Mouse (Mus musculus) lung, adult 18-20 months (tissue): Measurements from ENCODE around the gene Pabpc1l.
"Not testable (repeated sequence)": the region's sequence is repeated elsewhere in the genome, so short reads cannot be mapped to it uniquely, and the experiment has no call there.

Experiments
- DNase-seq, 2 experiments: peaks; one replicate each; pipeline ENCODE4 v3.0.0; 2022; ENCODE audit warnings: mixed read lengths in 2 of 2

Gene Pabpc1l

DNA sequence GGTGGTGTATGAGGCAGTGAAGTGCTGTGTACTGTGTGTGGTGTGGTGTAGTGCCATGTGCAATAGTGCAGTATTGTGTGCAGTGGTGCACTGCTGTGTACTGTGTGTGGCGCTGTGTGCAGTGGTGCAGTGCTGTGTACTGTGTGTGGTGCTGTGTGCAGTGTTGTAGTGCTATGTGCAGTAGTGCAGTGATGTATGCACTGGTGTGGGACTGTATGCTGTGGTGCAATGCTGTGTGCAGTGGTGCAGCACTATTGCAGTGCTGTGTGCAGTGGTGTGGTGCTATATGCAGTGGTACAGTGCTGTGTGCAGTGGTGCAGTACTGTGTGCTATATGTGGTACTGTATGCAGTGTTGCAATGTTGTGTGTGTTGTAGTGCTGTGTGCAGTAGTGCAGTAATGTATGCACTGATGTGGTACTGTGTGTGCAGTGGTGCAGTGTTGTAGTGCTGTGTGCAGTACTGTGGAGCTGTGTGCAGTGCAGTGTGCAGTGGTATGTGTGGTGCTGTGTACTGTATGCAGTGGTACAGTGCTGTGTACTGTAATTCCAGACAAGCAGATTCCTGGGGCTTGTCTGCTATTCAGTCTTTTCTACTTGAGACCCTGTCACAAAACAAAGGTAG, 13.3 kb downstream of the Pabpc1l start:
- DNase-seq, result no peak

DNA sequence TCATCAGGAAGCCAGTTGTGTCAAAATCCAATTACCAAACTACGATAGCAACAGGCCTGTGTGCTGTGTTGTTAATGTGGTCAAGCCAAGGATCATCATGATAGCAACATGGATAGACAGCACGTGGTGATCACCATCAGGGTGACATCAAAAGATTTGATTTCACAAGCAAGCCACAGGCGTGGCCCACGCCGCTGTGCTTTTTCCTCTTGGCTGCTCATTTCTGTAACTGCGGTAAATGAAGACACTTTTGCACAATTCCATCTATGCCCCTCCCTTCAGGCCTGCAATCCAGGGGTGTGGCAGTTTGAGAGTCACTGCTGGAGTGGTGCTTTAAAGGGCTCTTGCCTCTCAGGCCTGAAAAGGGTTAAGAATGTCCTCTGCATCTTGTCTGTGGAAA, 15.7 kb downstream of the Pabpc1l start:
- peak; percentile 19 to 30 for DNase-seq

DNA sequence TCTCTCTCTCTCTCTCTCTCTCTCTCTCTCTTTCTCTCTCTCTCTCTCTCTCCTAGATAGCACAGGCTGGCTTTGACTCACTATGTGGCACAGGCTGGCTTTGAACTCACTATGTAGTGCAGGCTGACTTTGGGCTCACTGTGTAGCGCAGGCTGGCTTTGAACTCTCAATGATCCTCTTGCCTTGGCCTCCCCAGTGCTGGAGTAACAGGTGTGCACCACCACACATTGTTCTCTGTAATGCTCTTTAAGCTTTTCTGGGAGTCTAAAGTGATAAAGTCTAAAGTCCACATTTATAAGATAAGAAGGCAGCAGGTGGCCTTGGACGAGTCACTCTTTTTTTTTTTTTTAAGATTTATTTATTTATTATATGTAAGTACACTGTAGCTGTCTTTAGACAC, 16.3 kb downstream of the Pabpc1l start:
- no peak for DNase-seq

DNA sequence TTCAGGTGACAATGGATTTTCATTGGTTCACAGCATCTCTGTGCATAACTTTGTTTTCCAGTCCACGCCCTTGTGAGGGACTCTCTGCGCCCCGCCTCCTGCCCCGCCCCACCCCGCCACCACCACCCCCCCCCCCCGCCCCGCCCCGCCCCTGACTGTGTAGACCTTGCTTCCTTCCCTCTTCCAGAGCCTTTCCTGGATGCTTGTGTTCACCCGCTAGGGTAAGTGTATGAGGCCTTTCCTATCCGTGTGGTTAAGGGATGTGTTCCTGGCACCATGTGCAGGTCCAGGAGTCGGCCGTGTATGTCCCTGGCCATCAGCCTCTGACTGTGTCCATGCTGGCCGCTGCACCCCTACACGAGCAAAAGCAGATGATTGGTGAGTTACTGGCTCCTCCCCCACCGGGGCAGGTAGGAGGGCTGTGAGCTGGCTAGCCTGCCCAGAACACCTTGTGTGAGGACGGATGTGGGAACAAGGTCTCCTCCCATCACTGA, 22.0 kb downstream of the Pabpc1l start:
- peak; percentile 66 to 72 for DNase-seq

DNA sequence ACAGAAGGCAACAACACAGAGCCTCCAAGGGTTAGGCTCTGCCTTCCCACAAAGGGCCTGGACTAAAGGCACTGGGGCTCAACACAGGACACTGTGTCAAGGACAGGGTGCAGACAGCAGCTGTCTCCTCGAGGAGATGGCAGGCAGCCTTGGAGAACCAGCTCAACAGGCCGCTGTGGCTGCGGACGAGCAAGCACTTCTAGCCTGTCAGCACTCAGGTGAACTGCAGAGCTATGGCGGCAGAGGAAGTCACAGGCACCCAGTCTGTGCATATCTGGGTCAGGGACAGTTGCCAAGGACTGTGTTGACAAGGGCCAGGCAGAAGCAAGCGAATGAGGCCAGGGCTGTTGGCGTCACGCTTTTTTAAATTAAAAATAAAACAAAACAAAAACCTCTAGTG, 28.5 kb downstream of the Pabpc1l start:
- no peak for DNase-seq

DNA sequence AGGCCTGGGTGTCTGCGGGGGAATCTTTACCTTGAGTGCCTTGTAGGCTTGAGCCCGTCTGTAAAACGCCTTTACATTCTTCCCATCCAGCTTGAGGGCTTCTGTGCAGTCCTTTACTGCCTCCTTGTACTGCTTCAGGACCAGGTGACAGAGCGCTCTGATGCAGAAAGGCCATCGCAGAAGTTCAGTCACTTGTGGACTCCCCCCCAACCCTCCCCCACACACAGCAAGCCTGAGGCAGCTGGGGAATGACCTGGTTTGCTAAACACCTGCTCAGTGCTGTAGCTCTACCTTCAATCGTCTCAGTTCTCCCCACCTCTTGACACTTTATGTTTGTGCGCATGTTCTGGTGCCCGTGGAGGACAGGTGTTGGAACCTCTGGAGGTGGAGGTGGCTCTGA, 29.4 kb downstream of the Pabpc1l start:
- no peak for DNase-seq

DNA sequence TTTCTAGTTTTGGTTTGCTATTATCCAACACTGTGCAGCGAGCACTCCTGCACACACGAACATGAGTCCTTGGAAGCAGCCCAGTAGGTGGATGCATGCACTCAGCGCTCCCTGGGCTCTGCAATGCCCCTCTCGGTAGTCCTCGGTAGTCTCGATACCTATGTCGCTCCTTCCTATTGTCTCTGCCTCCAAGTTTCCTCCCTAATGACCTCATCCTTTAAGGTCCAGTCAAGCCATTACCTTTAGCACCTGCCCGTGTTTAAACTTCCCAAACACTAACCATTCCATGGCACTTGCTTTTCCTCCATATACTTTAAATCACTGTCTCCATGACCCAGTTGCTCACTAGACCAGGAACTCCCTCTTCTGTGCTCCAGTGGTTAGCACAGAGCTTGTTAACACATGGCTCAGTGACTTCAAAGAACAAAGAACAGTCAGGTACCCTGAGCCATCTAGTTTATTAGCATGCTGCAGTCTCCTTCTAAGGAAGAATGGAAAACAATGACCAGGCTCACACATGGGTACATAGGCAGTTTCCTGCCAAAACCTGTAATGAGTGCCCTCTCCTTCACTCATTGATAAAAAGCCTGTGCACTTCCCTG, 34.5 kb downstream of the Pabpc1l start:
- DNase-seq, result no peak

DNA sequence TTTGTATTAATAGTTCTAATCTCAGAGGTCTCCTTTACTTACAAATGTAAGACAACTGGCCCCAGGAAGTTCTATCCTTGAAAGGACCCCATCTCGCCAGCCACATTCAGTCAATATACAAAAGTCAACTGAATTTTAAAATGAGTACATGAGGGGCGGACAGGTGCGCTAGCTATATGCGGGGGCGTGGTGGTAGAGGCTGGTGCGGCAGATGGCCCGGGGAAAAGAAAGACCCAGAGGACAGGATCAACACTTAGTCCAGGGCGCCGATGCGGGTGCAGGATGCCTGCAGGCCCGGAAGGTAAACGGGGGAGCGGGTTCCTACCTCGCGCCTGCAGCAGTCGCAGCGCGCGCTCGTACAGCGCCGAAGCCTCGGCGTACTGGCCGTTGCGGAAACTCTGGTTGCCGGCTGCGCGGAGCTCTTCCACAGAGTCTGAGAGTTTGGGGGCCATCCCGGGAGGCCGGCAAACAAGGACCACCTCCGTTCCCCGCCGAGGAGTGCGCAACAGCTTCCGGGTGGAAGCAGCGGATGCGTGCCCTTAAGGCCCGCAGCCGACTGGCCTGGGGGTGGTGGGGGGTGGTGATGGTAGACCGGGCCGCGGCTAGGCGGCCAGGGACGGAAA, 45.0 kb downstream of the Pabpc1l start, which contains the start of gene Stk4:
TSS of gene Stk4 (plus strand) at position 181 of the 623 bp plus-strand sequence.
- DNase-seq, result peak in 1 of 2 experiments; percentile 39

DNA sequence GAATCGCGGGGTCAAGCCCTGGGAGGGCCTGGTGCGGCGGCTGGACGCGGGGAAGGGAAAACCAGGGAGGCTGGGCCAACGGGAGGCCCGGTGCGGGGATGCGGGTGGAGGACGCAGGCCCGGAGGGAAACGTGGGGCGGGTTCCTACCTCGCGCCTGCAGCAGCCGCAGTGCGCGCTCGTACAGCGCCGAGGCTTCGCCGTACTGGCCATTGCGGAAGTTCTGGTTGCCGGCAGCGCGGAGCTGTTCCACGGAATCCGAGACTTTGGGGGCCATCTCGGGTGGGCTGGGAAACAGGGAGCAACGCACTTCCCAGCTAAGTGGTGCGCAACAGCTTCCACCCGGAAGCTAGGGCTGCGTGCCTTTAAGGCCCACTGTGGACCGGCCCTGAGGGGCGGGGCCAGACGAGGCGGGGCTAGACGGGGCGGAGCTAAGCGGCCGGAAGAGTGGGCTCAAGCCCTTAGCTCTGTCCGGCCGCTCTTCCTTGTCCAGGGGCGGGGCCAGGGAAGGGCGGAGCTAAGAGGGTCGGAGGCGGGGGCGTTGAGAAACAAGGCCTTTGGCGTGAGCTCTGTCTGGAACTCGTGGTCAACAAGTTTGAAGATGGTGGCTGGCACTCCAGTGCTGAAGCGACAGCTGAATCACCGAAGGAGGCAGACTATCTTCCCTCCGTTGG, 45.7 kb downstream of the Pabpc1l start, which contains the start of gene Tomm34:
TSS of gene Tomm34 (minus strand) at position 405 of the 672 bp plus-strand sequence.
- peak; percentile 97 to 98 for DNase-seq

DNA sequence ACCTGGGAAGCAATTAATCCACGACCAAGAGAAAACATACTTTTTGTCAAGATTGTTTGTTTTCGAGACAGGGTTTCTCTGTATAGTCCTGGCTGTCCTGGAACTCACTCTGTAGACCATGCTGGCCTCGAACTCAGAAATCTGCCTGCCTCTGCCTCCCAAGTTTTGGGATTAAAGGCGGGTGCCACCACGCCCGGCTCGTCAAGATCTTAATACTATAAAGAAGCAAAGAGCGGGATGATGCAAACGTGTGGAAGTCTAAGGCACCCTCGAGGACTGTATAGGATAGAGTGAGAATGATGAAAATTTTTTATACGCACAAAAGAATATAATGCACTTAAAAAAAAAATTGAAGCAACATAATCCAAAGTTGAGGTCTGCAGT, 46.2 kb downstream of the Pabpc1l start:
- not testable (repeated sequence) for DNase-seq

DNA sequence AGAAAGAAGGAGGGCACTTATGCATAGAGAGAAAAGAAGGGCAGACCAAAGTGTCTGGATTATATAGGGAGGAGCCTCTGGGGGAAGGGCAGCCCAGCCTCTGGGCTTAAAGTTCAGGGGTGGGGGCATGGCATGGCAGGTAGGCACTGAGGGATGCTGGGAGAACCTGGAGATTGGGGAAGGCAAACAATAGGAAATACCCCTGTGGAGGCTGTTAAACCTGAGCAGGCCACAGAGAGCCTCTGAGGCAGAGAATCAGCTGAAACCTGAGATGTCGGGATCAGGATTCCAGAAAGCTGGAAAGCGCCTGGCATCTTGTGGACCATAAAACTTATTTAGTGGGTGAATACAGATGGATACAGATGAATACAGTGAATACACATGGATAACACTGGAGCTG, 46.9 kb downstream of the Pabpc1l start:
- DNase-seq, result no peak

DNA sequence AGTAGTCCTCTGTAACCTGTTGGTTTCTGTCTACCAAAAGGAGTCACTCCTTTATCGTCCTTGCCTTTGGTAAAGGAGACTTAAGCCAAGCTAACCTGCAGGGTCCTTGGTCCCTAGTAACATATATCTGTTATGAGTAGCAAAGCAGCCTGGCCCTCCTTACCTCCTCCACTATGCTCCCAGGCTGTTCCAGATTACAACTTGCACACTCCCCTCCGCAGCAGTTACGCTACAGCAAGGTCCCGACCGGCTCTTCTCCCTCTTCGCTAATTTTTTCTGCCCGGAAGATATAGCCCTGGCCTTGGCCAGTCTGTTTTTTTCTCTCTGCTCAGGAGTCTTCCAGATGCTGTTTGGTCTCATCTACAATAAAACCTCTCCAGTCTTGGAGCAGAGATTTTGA, 47.9 kb downstream of the Pabpc1l start:
- no peak for DNase-seq

DNA sequence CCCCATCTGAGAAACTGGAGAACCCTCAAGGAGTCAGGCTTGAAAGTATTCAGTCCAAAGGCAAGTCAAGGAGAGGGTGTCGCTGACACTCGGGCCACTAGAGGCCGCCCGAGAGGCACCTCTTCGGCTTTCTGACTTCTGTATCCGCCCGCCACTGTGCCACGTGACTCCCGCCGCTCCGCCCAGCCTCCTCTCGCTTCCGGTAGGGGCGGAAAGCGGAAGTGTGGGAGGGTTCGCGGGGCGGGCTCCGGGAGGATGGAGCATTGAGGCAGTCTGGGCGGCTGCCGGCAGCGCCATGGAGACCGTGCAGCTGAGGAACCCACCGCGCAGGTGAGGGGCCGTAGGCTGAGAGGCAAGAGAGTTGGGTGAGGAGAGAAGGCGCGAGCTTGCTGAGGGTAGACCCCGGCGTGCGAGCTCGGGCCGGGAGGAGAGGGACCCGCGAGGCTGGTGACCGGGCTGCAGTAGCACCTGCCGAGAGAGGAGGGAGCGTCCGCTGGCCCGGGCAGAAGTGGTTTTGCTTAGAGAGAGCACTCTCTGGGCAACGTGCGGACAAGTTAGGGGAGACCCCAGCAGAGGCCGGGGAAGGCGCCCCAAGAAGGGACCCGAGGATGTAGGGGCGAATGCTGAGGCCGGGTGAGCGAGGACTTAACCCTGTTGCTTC, 48.8 kb downstream of the Pabpc1l start:
- peak; percentile 99 for DNase-seq

DNA sequence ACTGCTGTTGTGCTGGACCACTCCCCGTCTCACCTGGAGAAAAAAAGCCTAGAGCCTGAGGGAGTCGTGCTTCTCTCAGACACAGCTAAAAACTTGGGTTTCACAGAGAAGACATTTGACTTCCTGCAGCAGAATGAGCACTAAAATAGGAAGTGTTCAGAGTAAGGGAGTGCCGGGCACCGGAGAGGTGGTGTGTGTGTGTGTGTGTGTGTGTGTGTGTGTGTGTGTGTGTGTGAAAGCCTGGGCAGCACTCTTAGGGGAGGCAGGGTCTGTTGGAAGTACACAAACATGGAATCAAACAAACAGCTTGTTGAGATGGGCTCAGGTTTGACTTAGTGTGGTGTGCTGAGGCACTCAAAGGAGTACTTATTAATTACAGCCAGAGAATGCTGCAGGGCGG, 49.8 kb downstream of the Pabpc1l start:
- peak in 1 of 2 experiments; percentile 28 for DNase-seq

DNA sequence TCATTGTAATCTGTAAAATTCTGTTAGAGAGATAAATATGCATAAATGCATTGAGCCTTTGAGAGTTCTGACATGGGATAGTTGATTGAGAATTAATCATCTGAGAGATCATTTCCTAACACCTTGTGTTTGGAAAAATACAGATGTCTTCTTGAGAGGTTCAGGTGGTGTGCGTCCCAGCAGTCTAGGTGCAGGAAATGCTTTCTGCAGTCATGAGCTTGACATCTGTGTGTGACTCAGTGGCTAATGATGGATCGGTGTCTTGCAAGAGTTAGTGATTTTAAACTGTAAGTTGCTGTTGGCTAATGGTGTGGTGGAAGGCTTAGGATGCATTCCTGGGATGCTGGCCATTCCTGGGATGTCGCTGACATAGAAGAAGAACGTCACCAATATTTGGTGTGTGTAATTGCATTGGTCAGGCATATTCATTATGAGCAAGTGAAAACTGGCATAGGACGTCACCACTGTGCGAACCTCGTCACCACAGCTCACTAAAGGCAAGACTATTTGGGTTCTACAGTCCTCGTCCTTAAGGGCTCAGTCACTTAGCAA, 51.7 kb downstream of the Pabpc1l start:
- no peak for DNase-seq

DNA sequence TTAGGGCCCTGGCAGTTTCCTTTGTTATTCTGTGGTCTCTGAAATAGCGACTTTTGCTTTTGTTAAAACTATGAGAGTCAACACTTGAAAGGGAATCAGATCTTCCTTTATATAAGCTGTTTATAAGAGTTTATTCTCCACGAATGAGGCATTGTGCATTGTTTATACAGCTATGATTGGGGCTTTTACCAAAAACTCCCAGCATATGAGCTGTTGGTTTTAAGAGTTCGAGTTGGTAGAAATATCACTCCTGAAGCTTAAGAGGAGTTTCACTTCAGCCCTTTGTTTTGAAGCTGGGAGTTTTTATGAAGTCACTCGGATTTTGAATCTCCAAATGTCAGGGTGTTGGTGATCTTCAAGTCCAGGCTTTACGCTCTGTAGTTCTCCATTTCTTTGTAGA, 52.6 kb downstream of the Pabpc1l start:
- no peak for DNase-seq

DNA sequence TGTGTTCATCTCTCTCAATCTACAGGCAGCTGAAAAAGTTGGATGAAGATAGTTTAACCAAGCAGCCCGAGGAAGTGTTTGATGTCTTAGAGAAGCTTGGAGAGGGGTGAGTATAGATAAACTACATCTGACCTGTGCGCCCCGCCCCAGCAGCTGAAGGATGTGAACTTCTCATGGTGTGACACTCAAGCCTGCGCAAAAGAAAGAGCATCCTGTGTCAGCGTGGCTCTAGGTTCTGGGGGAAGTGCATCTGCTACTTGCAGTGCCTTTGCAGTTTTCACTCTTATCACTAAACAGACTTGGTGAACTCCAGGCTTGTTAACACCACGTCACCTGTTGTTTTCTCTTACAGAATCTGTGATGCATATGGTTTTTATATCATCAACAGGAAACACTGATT, 54.2 kb downstream of the Pabpc1l start:
- no peak for DNase-seq

DNA sequence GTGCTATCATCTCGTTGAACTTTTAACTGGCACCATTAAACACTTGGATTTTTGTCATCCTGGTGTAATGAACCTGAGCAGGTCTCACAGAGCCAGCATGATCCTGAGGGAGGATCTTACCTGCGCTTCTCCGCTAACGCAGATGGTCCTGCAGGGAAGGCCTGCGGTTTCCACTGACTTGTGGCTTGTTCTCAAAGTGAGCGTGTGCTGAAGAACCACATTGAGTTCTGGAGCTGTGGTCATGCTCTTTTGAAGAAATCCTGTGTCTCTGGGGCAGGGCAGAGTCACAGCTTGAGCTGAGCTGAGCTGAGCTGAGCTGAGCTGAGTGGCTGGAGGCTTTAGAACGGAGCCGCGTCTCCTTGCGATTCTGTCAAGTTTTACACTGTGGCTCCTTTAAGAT, 56.3 kb downstream of the Pabpc1l start:
- DNase-seq, result no peak

DNA sequence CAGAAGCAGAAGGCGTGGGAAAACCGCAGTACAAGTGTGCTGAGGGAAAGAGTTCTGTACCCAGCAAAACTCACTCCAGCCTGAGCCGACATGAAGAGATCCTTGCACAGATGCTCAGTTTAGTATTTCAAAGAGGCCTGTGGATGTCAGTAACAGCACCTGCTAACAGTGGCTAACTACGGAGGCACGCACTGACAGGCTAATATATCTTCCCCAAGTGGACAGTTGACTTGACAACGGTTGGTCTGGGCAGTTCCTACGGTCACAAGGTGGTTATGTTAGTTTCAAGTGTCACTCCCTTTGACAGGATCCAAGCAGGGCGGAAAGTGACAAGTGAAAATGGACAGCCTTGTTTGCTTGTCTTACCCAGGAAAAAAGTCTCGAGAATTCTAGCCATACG, 56.9 kb downstream of the Pabpc1l start:
- DNase-seq, result no peak

DNA sequence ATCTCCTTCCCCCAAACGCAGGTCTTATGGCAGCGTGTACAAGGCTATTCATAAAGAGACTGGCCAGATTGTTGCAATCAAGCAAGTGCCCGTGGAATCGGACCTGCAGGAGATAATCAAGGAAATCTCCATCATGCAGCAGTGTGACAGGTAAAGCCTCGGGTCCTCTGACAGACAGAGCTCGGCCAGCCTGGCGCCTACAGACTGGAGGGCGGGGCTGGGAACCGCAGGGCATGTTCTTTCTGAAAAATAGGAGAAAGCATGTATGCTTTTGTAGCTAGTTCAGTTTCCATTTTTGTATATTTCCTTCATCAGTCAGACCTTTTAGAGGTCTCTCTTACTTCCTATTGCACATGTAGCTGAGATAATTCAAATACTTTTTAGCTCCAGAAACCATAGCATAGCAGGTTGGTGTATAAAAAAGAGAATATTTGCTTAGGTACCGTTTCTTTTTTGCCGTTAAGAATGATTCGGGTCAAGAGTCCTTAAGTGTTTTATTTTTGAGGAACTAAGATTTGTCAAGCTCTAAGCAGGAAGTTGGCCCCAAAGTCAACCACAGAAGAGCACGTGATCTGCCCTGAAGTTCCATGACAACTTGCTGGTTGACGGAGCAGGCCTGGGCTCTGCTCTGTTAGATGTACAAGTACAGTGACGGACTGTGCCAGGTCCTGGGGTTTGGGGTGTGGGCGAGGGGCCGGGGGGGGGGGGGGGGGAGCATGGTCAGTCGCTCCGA, 58.5 kb downstream of the Pabpc1l start:
- DNase-seq, result peak; percentile 80 to 82

DNA sequence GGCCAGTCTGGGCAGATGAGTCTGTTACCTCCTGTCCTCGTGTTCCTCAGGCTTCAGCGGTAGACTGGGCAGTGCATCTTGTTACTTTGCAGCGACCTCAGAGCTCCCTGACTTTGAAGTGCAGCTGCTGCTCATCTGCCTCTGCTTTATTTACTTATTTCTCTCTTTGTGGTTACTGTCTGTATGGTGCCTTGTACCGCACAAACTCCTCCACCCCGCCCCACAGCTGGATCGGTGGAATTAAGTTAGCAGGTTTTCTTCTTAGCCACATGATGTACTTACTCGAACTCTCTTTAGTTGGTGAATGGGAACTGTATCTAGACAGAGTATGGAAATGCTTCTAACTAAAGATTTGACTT, 59.1 kb downstream of the Pabpc1l start:
- peak in 1 of 2 experiments; percentile 21 for DNase-seq

DNA sequence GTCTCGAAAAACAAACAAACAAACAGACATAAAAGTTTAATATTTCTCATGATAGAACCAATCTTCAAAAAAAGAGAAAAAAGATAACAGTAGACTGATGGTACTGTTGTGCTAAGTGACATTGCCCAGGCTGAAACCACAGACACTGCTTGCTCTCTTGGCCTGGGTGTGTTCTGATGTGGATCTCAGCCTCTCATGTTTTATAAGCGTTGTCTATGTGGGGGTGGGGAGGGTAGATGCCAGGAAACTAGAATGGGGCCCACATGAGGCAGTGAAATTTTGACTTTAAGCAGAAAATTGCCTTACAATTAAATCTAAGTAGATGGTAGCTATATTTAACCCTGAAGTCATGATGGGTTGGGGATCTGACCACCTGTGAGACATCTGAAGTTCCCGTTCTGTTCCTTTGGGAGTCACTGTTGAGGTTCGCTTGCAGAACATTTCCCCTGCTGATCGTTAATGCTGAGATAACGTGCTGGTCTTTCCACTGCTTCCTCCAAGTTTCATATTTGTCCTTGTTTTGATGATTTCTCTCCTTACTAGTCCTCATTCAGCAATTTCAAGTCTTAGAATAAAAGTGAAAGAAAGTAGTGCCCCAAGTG, 62.3 kb downstream of the Pabpc1l start:
- no peak for DNase-seq
